Mouse (Mus musculus) limb, embryonic 14.5 days (tissue): Measurements from ENCODE around the gene Adamts14. TPM values are rescaled to one million over a fixed set of nuclear protein-coding genes. Genes with fewer than 3 reads are reported as not detected.

ENCODE experiments used
- ATAC-seq: fragments of 200-750 bp; cut with Nextera tagmentation; 2 replicates; pipeline ENCODE4 v1.8.0; 2017; ENCODE audit warnings: low read depth, moderate number of reproducible peaks, moderate TSS enrichment; ENCODE audit not compliant: low FRiP score
- DNase-seq: peaks from one replicate; pipeline ENCODE4 v3.0.0-alpha.2; 2015; ENCODE audit warnings: low spot score
- H3K27ac ChIP-seq: fragments of 300-500 bp; sonication (generic); replicated peaks from 2 replicates; pipeline ENCODE4 v1.5.1; 2014; ENCODE audit warnings: low read depth, mild to moderate bottlenecking, low read length, moderate library complexity, mixed read lengths
- H3K27me3 ChIP-seq: fragments of 300-500 bp; sonication (generic); 2 replicates; pipeline ENCODE4 v1.6.1; 2014; ENCODE audit warnings: low read length, mixed read lengths; ENCODE audit not compliant: control insufficient read depth, insufficient read depth
- H3K36me3 ChIP-seq: fragments of 300-500 bp; sonication (generic); 2 replicates; pipeline ENCODE4 v1.6.1; 2014; ENCODE audit warnings: mild to moderate bottlenecking, low read length, moderate library complexity, mixed read lengths; ENCODE audit not compliant: control insufficient read depth, insufficient read depth
- H3K4me1 ChIP-seq: fragments of 300-500 bp; sonication (generic); 2 replicates; pipeline ENCODE4 v1.6.1; 2014; ENCODE audit warnings: antibody characterized with exemption, low read length, mixed read lengths; ENCODE audit not compliant: control insufficient read depth, insufficient read depth
- H3K4me2 ChIP-seq: fragments of 300-500 bp; sonication (generic); replicated peaks from 2 replicates; pipeline ENCODE4 v1.6.1; 2014; ENCODE audit warnings: low read depth, mild to moderate bottlenecking, low read length, moderate library complexity; ENCODE audit not compliant: severe bottlenecking
- H3K4me3 ChIP-seq: fragments of 300-500 bp; sonication (generic); replicated peaks from 2 replicates; pipeline ENCODE4 v1.5.1; 2014; ENCODE audit warnings: low read length
- H3K9ac ChIP-seq: fragments of 300-500 bp; sonication (generic); 2 replicates; pipeline ENCODE4 v1.6.1; 2014; ENCODE audit warnings: mild to moderate bottlenecking, low read depth, low read length, moderate library complexity; ENCODE audit not compliant: severe bottlenecking
- H3K9me3 ChIP-seq: fragments of 300-500 bp; sonication (generic); 2 replicates; pipeline ENCODE4 v1.6.1; 2016; ENCODE audit warnings: low read length; ENCODE audit not compliant: control insufficient read depth
- POLR2A ChIP-seq: fragments of 200-500 bp; IDR thresholded peaks from 2 replicates; pipeline ENCODE4 v1.8.0; 2012; ENCODE audit warnings: inconsistent platforms, mild to moderate bottlenecking, moderate library complexity, borderline replicate concordance; ENCODE audit not compliant: insufficient read depth, insufficient read length; ENCODE audit errors: extremely low read depth
- WGBS: fragments of 180-500 bp; shearing (Covaris S2); extraction: QIAGEN DNeasy Blood & Tissue Kit; methylation state at CpG from one replicate; pipeline ENCODE4 v1.1.7; 2014; 5-methylcytosine and 5-hydroxymethylcytosine counted together
- polyA plus RNA-seq, 2 experiments: library from polyadenylated mRNA; depleted of rRNA in 1 of 2; stranded (reverse) in 1 of 2; unstranded in 1 of 2; fragments of >200 nt; fragmentation: Nextera tagmentation in 1 of 2; extraction: Ambion mirVana in 1 of 2; gene quantifications; 2 replicates each; pipeline versions ENCODE4 v1.2.1 to v1.2.3; 2012 to 2014

Adamts14 gene
- polyA plus RNA-seq, 2 experiments: 5.1 to 11.1 TPM

GRCm38 (mm10) chr10:61275669-61276110 lies 2.5 kb upstream of the Adamts14 start:
- no peaks in the 10 kb centered on the region for H3K9me3 ChIP-seq
- ATAC-seq (no peak), DNase-seq (peak; percentile 76)
- 5% methylated on average over 5 of the region's 5 CpGs for WGBS
- no peaks in the 10 kb centered on the region for H3K27me3 ChIP-seq
- no peak overlapping the region for H3K27ac ChIP-seq
- no peak for TF ChIP-seq POLR2A
- H3K4me3 ChIP-seq: no peak overlapping the region
- no peak overlapping the region for H3K4me2 ChIP-seq
- H3K9ac ChIP-seq: no peak overlapping the region
- no peaks in the 10 kb centered on the region for H3K36me3 ChIP-seq
- peaks cover 22% of the 10 kb centered on the region; the same call in 1 of the 2 replicates for H3K4me1 ChIP-seq

- DNase-seq (no peak), ATAC-seq (no peak)
- 51% methylated on average over 2 of the region's 2 CpGs for WGBS
- no peaks in the 10 kb centered on the region for H3K27me3 ChIP-seq
- H3K9me3 ChIP-seq: no peaks in the 10 kb centered on the region
- peaks cover 22% of the 10 kb centered on the region; the same call in 1 of the 2 replicates for H3K4me1 ChIP-seq
- no peak for TF ChIP-seq POLR2A
- H3K4me2 ChIP-seq: no peak overlapping the region
- no peak overlapping the region for H3K4me3 ChIP-seq
- H3K9ac ChIP-seq: no peak overlapping the region
- H3K27ac ChIP-seq: no peak overlapping the region
- H3K36me3 ChIP-seq: no peaks in the 10 kb centered on the region
Observed at GRCm38 (mm10) chr10:61274532-61274931, 1.3 kb upstream of the Adamts14 start.

GRCm38 (mm10) chr10:61273844-61274215 lies 592 bp upstream of the Adamts14 start:
- Histone ChIP-seq H3K27me3 (no peaks in the 10 kb centered on the region), H3K27ac (peak overlapping the region; percentile 63; the same call in 1 of the 2 replicates), H3K9ac (peak overlapping the region; percentile 73; the same call in 1 of the 2 replicates), H3K9me3 (no peaks in the 10 kb centered on the region), H3K4me2 (peak overlapping the region; percentile 91), H3K36me3 (no peaks in the 10 kb centered on the region), H3K4me3 (peak overlapping the region; percentile 57), H3K4me1 (peaks cover 22% of the 10 kb centered on the region; the same call in 1 of the 2 replicates)
- DNase-seq (no peak), ATAC-seq (no peak)
- 44% methylated on average over 7 of the region's 7 CpGs for WGBS
- TF ChIP-seq POLR2A: no peak

GRCm38 (mm10) chr10:61272631-61273030 lies 607 bp downstream of the Adamts14 start:
- Histone ChIP-seq H3K27me3 (no peaks in the 10 kb centered on the region), H3K27ac (peak overlapping the region; percentile 63), H3K9ac (peak overlapping the region; percentile 73), H3K4me1 (peaks cover 22% of the 10 kb centered on the region; the same call in 1 of the 2 replicates), H3K9me3 (no peaks in the 10 kb centered on the region), H3K36me3 (no peaks in the 10 kb centered on the region), H3K4me2 (peak overlapping the region; percentile 91), H3K4me3 (peak overlapping the region; percentile 57)
- no peak for TF ChIP-seq POLR2A
- WGBS: 40% methylated on average over 5 of the region's 5 CpGs
- no peak for DNase-seq
- no peak; the same call in 1 of the 2 replicates for ATAC-seq

- peak overlapping the region; percentile 91 for H3K4me2 ChIP-seq
- H3K9me3 ChIP-seq: no peaks in the 10 kb centered on the region
- no peaks in the 10 kb centered on the region for H3K27me3 ChIP-seq
- DNase-seq (no peak), ATAC-seq (no peak)
- 54% methylated on average over 8 of the region's 8 CpGs for WGBS
- H3K9ac ChIP-seq: no peak overlapping the region
- peak overlapping the region; percentile 57 for H3K4me3 ChIP-seq
- no peak for TF ChIP-seq POLR2A
- no peak overlapping the region for H3K27ac ChIP-seq
- peaks cover 22% of the 10 kb centered on the region; the same call in 1 of the 2 replicates for H3K4me1 ChIP-seq
- no peaks in the 10 kb centered on the region for H3K36me3 ChIP-seq
Observed at GRCm38 (mm10) chr10:61272089-61272626, 1.1 kb downstream of the Adamts14 start.
